In genomic region chr11:118648369-118648768, GRCm38 (mm10) we compare ENCODE assay signal across 8 mouse cellular contexts.
DNase-seq lines count a peak whose midpoint lies in the region; ATAC-seq lines count a peak whose summit lies in the region.

No protein-coding gene starts in this region.

- no peak overlapping the region for H3K4me3 ChIP-seq in intestine, embryonic 14.5 days (ENCODE audit: low read depth, low read length)
- no peak overlapping the region for H3K4me3 ChIP-seq in intestine, embryonic 15.5 days (replicated peaks)

- no peaks in the 10 kb centered on the region for H3K27me3 ChIP-seq in intestine, embryonic 14.5 days (replicated peaks; ENCODE audit: control insufficient read depth, insufficient read depth, low read length)
- no peaks in the 10 kb centered on the region for H3K27me3 ChIP-seq in intestine, embryonic 15.5 days (replicated peaks)
- H3K27me3 ChIP-seq in splenic B cell, adult 2 months (ENCODE audit: control insufficient read depth, insufficient read depth, low read length, poor library complexity, severe bottlenecking), result no peaks in the 10 kb centered on the region

- WGBS in intestine, embryonic 14.5 days, result 21% methylated on average over 5 of the region's 5 CpGs
- WGBS in intestine, embryonic 15.5 days, result 22% methylated on average over 5 of the region's 5 CpGs

- H3K9me3 ChIP-seq in intestine, embryonic 14.5 days (ENCODE audit: control insufficient read depth, low read length), result no peaks in the 10 kb centered on the region
- H3K9me3 ChIP-seq in intestine, embryonic 15.5 days, result no peaks in the 10 kb centered on the region

- ATAC-seq in intestine, embryonic 14.5 days (replicated peaks; ENCODE audit: low FRiP score, low TSS enrichment, low read depth), result no peak
- no peak for ATAC-seq in intestine, embryonic 15.5 days

- H3K36me3 ChIP-seq in intestine, embryonic 14.5 days (ENCODE audit: control insufficient read depth, insufficient read depth, low read length), result no peaks in the 10 kb centered on the region
- H3K36me3 ChIP-seq in intestine, embryonic 15.5 days, result no peaks in the 10 kb centered on the region
- no peaks in the 10 kb centered on the region for H3K36me3 ChIP-seq in splenic B cell, adult 2 months (ENCODE audit: control insufficient read depth, insufficient read depth, low read length, poor library complexity, severe bottlenecking)

- DNase-seq in intestine, embryonic 14.5 days (ENCODE audit: low spot score), result peak; percentile 71
- peak; percentile 30 for DNase-seq in 3134 (ENCODE audit: extremely low read depth, insufficient read length, low spot score)
- peak; percentile 35 to 58 for DNase-seq in adrenal gland, adult 18-20 months (ENCODE audit: low spot score in 2 of 2)
- peak; percentile 22 for DNase-seq in embryo, embryonic 9.5 days (ENCODE audit: extremely low spot score)
- DNase-seq in kidney, postnatal 25 days, result peak; percentile 79 to 80
- DNase-seq in splenic B cell, adult 2 months (ENCODE audit: low read depth, low spot score), result peak; percentile 14
- DNase-seq in frontal cortex, postnatal 14 days (ENCODE audit: low spot score in 2 of 2), result no peak

- H3K9ac ChIP-seq in intestine, embryonic 14.5 days (ENCODE audit: low read length), result no peak overlapping the region
- H3K9ac ChIP-seq in intestine, embryonic 15.5 days, result no peak overlapping the region

- no peak overlapping the region for H3K4me2 ChIP-seq in intestine, embryonic 14.5 days (ENCODE audit: low read length)
- no peak overlapping the region for H3K4me2 ChIP-seq in intestine, embryonic 15.5 days (replicated peaks)

- no peaks in the 10 kb centered on the region for H3K4me1 ChIP-seq in intestine, embryonic 14.5 days (replicated peaks; ENCODE audit: control insufficient read depth, insufficient read depth, low read length)
- no peaks in the 10 kb centered on the region for H3K4me1 ChIP-seq in intestine, embryonic 15.5 days (replicated peaks)

- no peak overlapping the region for H3K27ac ChIP-seq in intestine, embryonic 14.5 days (ENCODE audit: low read depth)
- H3K27ac ChIP-seq in intestine, embryonic 15.5 days, result no peak overlapping the region

Comparison
In these comparisons a context has a peak if more than half of its experiments do, and no peak if none do; other contexts are left out.
1. DNase-seq: peak in intestine, embryonic 14.5 days (single experiment), 3134 (single experiment), adrenal gland, adult 18-20 months (2 of 2), embryo, embryonic 9.5 days (single experiment), kidney, postnatal 25 days (2 of 2) and splenic B cell, adult 2 months (single experiment); none in frontal cortex, postnatal 14 days (0 of 2).